Mouse (Mus musculus): ENCODE measurements around the gene Ispd. TPM values are rescaled to one million over a fixed set of nuclear protein-coding genes. Genes with fewer than 3 reads are reported as not detected.

Ispd gene
- polyA plus RNA-seq, 1 experiment from 2014 or later, result 8.2 TPM

- ATAC-seq (replicated peaks; ENCODE audit: low FRiP score) (no peak), DNase-seq (ENCODE audit: low spot score) (no peak)
- no peak overlapping the region for H3K9ac ChIP-seq (ENCODE audit: low read length)
- no peaks in the 10 kb centered on the region for H3K36me3 ChIP-seq (ENCODE audit: control insufficient read depth, insufficient read depth, low read length)
- no peak overlapping the region for H3K4me3 ChIP-seq (ENCODE audit: low read depth, low read length)
- 81% methylated on average over 5 of the region's 5 CpGs for WGBS
- no peak overlapping the region for H3K4me2 ChIP-seq (ENCODE audit: low read depth, low read length, severe bottlenecking)
- no peaks in the 10 kb centered on the region for H3K4me1 ChIP-seq (replicated peaks; ENCODE audit: control insufficient read depth, insufficient read depth, low read length)
- no peak overlapping the region for H3K27ac ChIP-seq (ENCODE audit: low read depth, low read length)
- H3K9me3 ChIP-seq (ENCODE audit: control insufficient read depth, low read length), result no peaks in the 10 kb centered on the region
- no peaks in the 10 kb centered on the region for H3K27me3 ChIP-seq (ENCODE audit: control insufficient read depth, insufficient read depth, low read length)
These were observed 55.7 kb downstream of the Ispd start for GRCm38 (mm10) chr12:36436956-36437355.

GRCm38 (mm10) chr12:36439396-36439795 is 58.1 kb downstream of the Ispd start:
- Histone ChIP-seq H3K27ac (ENCODE audit: low read depth, low read length) (no peak overlapping the region), H3K27me3 (ENCODE audit: control insufficient read depth, insufficient read depth, low read length) (no peaks in the 10 kb centered on the region), H3K4me2 (ENCODE audit: low read depth, low read length, severe bottlenecking) (no peak overlapping the region), H3K9ac (ENCODE audit: low read length) (no peak overlapping the region), H3K4me3 (ENCODE audit: low read depth, low read length) (no peak overlapping the region), H3K4me1 (replicated peaks; ENCODE audit: control insufficient read depth, insufficient read depth, low read length) (no peaks in the 10 kb centered on the region), H3K36me3 (ENCODE audit: control insufficient read depth, insufficient read depth, low read length) (no peaks in the 10 kb centered on the region), H3K9me3 (ENCODE audit: control insufficient read depth, low read length) (no peaks in the 10 kb centered on the region)
- DNase-seq (ENCODE audit: low spot score) (no peak), ATAC-seq (replicated peaks; ENCODE audit: low FRiP score) (no peak)
- 87% methylated on average over 8 of the region's 8 CpGs for WGBS

GRCm38 (mm10) chr12:36456002-36456401 is 74.8 kb downstream of the Ispd start:
- H3K4me1 ChIP-seq (replicated peaks; ENCODE audit: control insufficient read depth, insufficient read depth, low read length), result no peaks in the 10 kb centered on the region
- DNase-seq (ENCODE audit: low spot score), result no peak
- no peak overlapping the region for H3K9ac ChIP-seq (ENCODE audit: low read length)
- H3K4me3 ChIP-seq (ENCODE audit: low read depth, low read length), result no peak overlapping the region
- H3K9me3 ChIP-seq (ENCODE audit: control insufficient read depth, low read length), result no peaks in the 10 kb centered on the region
- H3K4me2 ChIP-seq (ENCODE audit: low read depth, low read length, severe bottlenecking), result no peak overlapping the region
- ATAC-seq (replicated peaks; ENCODE audit: low FRiP score), result no peak
- no peaks in the 10 kb centered on the region for H3K36me3 ChIP-seq (ENCODE audit: control insufficient read depth, insufficient read depth, low read length)
- no peak overlapping the region for H3K27ac ChIP-seq (ENCODE audit: low read depth, low read length)
- H3K27me3 ChIP-seq (ENCODE audit: control insufficient read depth, insufficient read depth, low read length), result no peaks in the 10 kb centered on the region
- 90% methylated on average over 3 of the region's 3 CpGs for WGBS

DNA sequence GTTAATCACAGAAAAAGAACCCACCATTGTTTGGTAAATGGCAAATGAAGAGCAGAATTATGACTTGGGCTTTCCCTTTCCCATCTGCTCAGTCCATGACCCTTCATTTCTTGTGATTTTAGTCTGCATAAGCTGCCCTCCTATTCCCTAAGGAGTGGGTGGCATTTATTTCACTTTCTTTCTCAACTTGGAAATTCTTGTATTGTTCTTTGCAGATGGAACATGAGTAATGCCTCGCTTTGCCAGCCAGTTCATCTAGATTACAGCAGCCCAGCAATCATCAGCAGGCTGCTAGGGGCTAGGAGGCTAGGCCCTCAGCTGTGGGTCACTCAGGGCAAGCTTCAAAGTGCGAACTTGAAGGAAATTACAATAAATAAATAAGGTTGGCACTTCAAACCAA is 76.5 kb downstream of the Ispd start:
- H3K27ac ChIP-seq (ENCODE audit: low read depth, low read length), result no peak overlapping the region

GRCm38 (mm10) chr12:36468325-36469044 is 87.2 kb downstream of the Ispd start:
- no peak overlapping the region for H3K4me2 ChIP-seq (ENCODE audit: low read depth, low read length, severe bottlenecking)
- ATAC-seq (replicated peaks; ENCODE audit: low FRiP score) (no peak), DNase-seq (ENCODE audit: low spot score) (no peak)
- no peak overlapping the region for H3K4me3 ChIP-seq (ENCODE audit: low read depth, low read length)
- WGBS, result 93% methylated on average over 6 of the region's 6 CpGs
- H3K9ac ChIP-seq (ENCODE audit: low read length), result no peak overlapping the region
- no peaks in the 10 kb centered on the region for H3K36me3 ChIP-seq (ENCODE audit: control insufficient read depth, insufficient read depth, low read length)
- H3K9me3 ChIP-seq (ENCODE audit: control insufficient read depth, low read length), result no peaks in the 10 kb centered on the region
- H3K27ac ChIP-seq (ENCODE audit: low read depth, low read length), result no peak overlapping the region
- no peaks in the 10 kb centered on the region for H3K27me3 ChIP-seq (ENCODE audit: control insufficient read depth, insufficient read depth, low read length)
- H3K4me1 ChIP-seq (replicated peaks; ENCODE audit: control insufficient read depth, insufficient read depth, low read length), result no peaks in the 10 kb centered on the region

More for the DNA sequence above, 76.5 kb downstream of the Ispd start:
- ATAC-seq (replicated peaks; ENCODE audit: low FRiP score) (no peak), DNase-seq (ENCODE audit: low spot score) (no peak)
- H3K27me3 ChIP-seq (ENCODE audit: control insufficient read depth, insufficient read depth, low read length), result no peaks in the 10 kb centered on the region
- no peak overlapping the region for H3K4me2 ChIP-seq (ENCODE audit: low read depth, low read length, severe bottlenecking)
- H3K9ac ChIP-seq (ENCODE audit: low read length), result no peak overlapping the region
- H3K4me1 ChIP-seq (replicated peaks; ENCODE audit: control insufficient read depth, insufficient read depth, low read length), result no peaks in the 10 kb centered on the region
- H3K36me3 ChIP-seq (ENCODE audit: control insufficient read depth, insufficient read depth, low read length), result no peaks in the 10 kb centered on the region
- WGBS, result 80% methylated on average over 2 of the region's 2 CpGs
- H3K4me3 ChIP-seq (ENCODE audit: low read depth, low read length), result no peak overlapping the region
- no peaks in the 10 kb centered on the region for H3K9me3 ChIP-seq (ENCODE audit: control insufficient read depth, low read length)

DNA sequence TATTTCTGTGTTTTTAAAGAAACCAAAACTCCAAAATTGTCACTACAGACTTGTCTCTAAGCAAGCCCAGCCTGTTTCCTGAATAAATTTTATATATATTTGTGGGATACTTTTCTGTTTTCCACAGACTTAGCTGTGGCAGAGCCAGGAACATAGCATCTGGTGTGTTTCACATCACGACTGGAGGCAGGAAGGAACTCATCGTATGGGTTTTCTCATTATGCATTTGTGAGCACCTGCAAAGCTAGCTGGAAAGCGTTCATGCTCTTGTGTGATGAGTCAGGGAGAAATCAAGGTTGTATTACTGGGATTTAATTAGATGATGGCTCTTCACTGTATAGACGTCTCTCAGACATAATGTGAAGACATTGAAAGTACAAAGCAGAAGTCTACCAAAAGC is 90.2 kb downstream of the Ispd start:
- no peak overlapping the region for H3K4me2 ChIP-seq (ENCODE audit: low read depth, low read length, severe bottlenecking)
- H3K27me3 ChIP-seq (ENCODE audit: control insufficient read depth, insufficient read depth, low read length), result no peaks in the 10 kb centered on the region
- 90% methylated on average over 4 of the region's 4 CpGs for WGBS
- no peak overlapping the region for H3K27ac ChIP-seq (ENCODE audit: low read depth, low read length)
- H3K9me3 ChIP-seq (ENCODE audit: control insufficient read depth, low read length), result no peaks in the 10 kb centered on the region
- no peaks in the 10 kb centered on the region for H3K4me1 ChIP-seq (replicated peaks; ENCODE audit: control insufficient read depth, insufficient read depth, low read length)
- H3K36me3 ChIP-seq (ENCODE audit: control insufficient read depth, insufficient read depth, low read length), result no peaks in the 10 kb centered on the region
- H3K4me3 ChIP-seq (ENCODE audit: low read depth, low read length), result no peak overlapping the region
- DNase-seq (ENCODE audit: low spot score), result no peak
- no peak overlapping the region for H3K9ac ChIP-seq (ENCODE audit: low read length)
- ATAC-seq (replicated peaks; ENCODE audit: low FRiP score), result no peak

DNA sequence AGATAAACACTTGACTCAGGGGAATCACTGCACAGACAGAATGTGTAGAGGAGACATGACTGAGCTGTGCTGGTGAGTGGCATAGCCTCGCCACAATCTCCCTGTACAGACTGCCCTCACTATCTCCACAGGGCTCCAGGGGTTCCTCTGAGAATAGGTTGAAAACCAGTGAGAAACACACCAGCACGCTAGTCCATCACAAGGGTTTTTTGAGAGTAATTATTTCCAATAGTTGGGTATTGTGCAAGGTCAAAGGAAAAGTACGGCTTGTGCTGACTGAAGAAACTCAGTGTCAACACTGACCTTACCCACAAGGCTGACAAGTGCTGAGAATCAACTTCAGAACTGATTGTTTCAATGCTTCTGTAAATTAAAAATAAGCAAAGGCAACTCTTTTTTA is 92.9 kb downstream of the Ispd start:
- WGBS, result 84% methylated on average over 3 of the region's 3 CpGs
- no peak for ATAC-seq (replicated peaks; ENCODE audit: low FRiP score)
- H3K9me3 ChIP-seq (ENCODE audit: control insufficient read depth, low read length), result no peaks in the 10 kb centered on the region

DNA sequence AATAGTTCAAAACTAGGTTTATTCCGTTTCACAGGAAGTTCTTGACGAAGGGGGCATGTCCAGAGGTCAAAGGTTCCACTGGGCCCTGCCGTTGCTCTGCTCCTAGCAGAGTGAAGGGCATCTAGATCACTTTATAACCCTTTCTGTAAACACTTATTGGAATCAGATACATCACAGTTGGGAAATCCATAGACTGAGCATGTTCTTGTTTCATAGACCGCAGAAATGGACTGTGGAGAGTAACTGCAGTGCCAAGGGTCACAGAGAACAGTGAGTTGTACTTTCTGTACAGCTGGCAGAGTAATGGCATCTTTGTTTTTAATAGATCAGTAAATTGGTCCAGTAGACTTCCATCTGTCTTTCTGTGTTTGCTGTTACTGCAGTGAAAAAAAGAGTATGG is 94.0 kb downstream of the Ispd start:
- H3K4me2 ChIP-seq (ENCODE audit: low read depth, low read length, severe bottlenecking), result no peak overlapping the region
- H3K9ac ChIP-seq (ENCODE audit: low read length), result no peak overlapping the region
- WGBS, result 86% methylated on average over 4 of the region's 4 CpGs
- ATAC-seq (replicated peaks; ENCODE audit: low FRiP score) (no peak), DNase-seq (ENCODE audit: low spot score) (no peak)
- no peaks in the 10 kb centered on the region for H3K36me3 ChIP-seq (ENCODE audit: control insufficient read depth, insufficient read depth, low read length)
- H3K9me3 ChIP-seq (ENCODE audit: control insufficient read depth, low read length), result no peaks in the 10 kb centered on the region
- H3K27me3 ChIP-seq (ENCODE audit: control insufficient read depth, insufficient read depth, low read length), result no peaks in the 10 kb centered on the region
- no peaks in the 10 kb centered on the region for H3K4me1 ChIP-seq (replicated peaks; ENCODE audit: control insufficient read depth, insufficient read depth, low read length)
- H3K4me3 ChIP-seq (ENCODE audit: low read depth, low read length), result no peak overlapping the region
- no peak overlapping the region for H3K27ac ChIP-seq (ENCODE audit: low read depth, low read length)

More for the DNA sequence above, 92.9 kb downstream of the Ispd start:
- Histone ChIP-seq H3K4me3 (ENCODE audit: low read depth, low read length) (no peak overlapping the region), H3K4me2 (ENCODE audit: low read depth, low read length, severe bottlenecking) (no peak overlapping the region), H3K27me3 (ENCODE audit: control insufficient read depth, insufficient read depth, low read length) (no peaks in the 10 kb centered on the region), H3K36me3 (ENCODE audit: control insufficient read depth, insufficient read depth, low read length) (no peaks in the 10 kb centered on the region), H3K27ac (ENCODE audit: low read depth, low read length) (no peak overlapping the region), H3K9ac (ENCODE audit: low read length) (no peak overlapping the region), H3K4me1 (replicated peaks; ENCODE audit: control insufficient read depth, insufficient read depth, low read length) (no peaks in the 10 kb centered on the region)
- DNase-seq (ENCODE audit: low spot score), result no peak

DNA sequence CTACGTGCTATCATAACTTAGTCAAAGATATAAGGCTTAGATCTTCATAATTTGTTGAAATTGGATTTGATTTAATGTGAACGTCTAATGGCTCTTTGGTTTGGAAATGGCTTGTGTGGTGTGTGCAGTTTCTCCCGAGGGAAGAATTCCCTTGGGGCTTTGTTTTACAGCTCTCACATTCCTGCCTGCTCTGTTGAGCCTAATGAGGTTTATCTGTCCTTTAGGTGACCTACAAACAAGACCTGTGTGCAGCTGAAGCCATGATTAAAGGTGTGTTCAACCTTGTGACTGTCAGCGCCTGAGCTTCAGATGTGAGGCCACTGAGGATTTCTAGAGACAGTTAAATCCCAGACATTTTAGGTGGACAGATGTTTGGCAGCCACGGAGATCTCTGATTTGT is 95.2 kb downstream of the Ispd start:
- 77% methylated on average over 5 of the region's 5 CpGs for WGBS
- H3K27ac ChIP-seq (ENCODE audit: low read depth, low read length), result no peak overlapping the region
- DNase-seq (ENCODE audit: low spot score), result no peak
- no peak overlapping the region for H3K9ac ChIP-seq (ENCODE audit: low read length)
- no peaks in the 10 kb centered on the region for H3K27me3 ChIP-seq (ENCODE audit: control insufficient read depth, insufficient read depth, low read length)
- no peaks in the 10 kb centered on the region for H3K9me3 ChIP-seq (ENCODE audit: control insufficient read depth, low read length)
- H3K4me3 ChIP-seq (ENCODE audit: low read depth, low read length), result no peak overlapping the region
- no peaks in the 10 kb centered on the region for H3K4me1 ChIP-seq (replicated peaks; ENCODE audit: control insufficient read depth, insufficient read depth, low read length)
- ATAC-seq (replicated peaks; ENCODE audit: low FRiP score), result no peak
- H3K4me2 ChIP-seq (ENCODE audit: low read depth, low read length, severe bottlenecking), result no peak overlapping the region
- H3K36me3 ChIP-seq (ENCODE audit: control insufficient read depth, insufficient read depth, low read length), result no peaks in the 10 kb centered on the region

Data from forebrain, embryonic 11.5 days (tissue).